Mouse (Mus musculus) frontal cortex, postnatal 25 days (tissue): ENCODE measurements at regions not wholly inside any gene's neighbourhood (a gene's known extent, or its start where the extent isn't known, plus 50 kb on each side); places are given as distances from the start of the nearest gene placed in this dataset.

ENCODE experiments used
- DNase-seq, 2 experiments: peaks; one replicate each; pipeline ENCODE4 v3.0.0; 2022; ENCODE audit warnings: low spot score in 2 of 2

- DNase-seq: no peak
Observed at GRCm38 (mm10) chr16:93392024-93392675, 211.7 kb downstream of the Setd4 start.

GRCm38 (mm10) chr16:93387578-93388116 is 216.2 kb downstream of the Setd4 start:
- no peak for DNase-seq

- no peak for DNase-seq
Observed at GRCm38 (mm10) chr16:93384039-93384537, 219.8 kb downstream of the Setd4 start.

GRCm38 (mm10) chr16:93382945-93383344 is 220.9 kb downstream of the Setd4 start:
- no peak for DNase-seq

GRCm38 (mm10) chr16:93380717-93381671 is 222.9 kb downstream of the Setd4 start:
- DNase-seq: no peak

GRCm38 (mm10) chr16:93380117-93380516 is 223.7 kb downstream of the Setd4 start:
- DNase-seq: no peak

- DNase-seq: no peak
Observed at GRCm38 (mm10) chr16:93379611-93380010, 224.3 kb downstream of the Setd4 start.

- DNase-seq: peak in 1 of 2 experiments; percentile 21
Observed at GRCm38 (mm10) chr16:93374669-93375068, 229.2 kb downstream of the Setd4 start.

GRCm38 (mm10) chr16:93369766-93370146 is 234.1 kb downstream of the Setd4 start:
- DNase-seq: no peak

GRCm38 (mm10) chr16:93368824-93369765 is 234.8 kb downstream of the Setd4 start:
- DNase-seq: peak in 1 of 2 experiments; percentile 15

GRCm38 (mm10) chr16:93367995-93368394 is 235.9 kb downstream of the Setd4 start:
- DNase-seq: no peak

- no peak for DNase-seq
Observed at GRCm38 (mm10) chr16:93367246-93367805, 236.5 kb downstream of the Setd4 start.

GRCm38 (mm10) chr16:93366383-93366941 is 237.4 kb downstream of the Setd4 start:
- no peak for DNase-seq

- no peak for DNase-seq
Observed at GRCm38 (mm10) chr16:93365236-93365951, 238.5 kb downstream of the Setd4 start.

GRCm38 (mm10) chr16:93359772-93360171 is 244.1 kb downstream of the Setd4 start:
- DNase-seq: no peak

- no peak for DNase-seq
Observed at GRCm38 (mm10) chr16:93358613-93359012, 245.2 kb downstream of the Setd4 start.

GRCm38 (mm10) chr16:93358166-93358565 is 245.7 kb downstream of the Setd4 start:
- no peak for DNase-seq

- no peak for DNase-seq
Observed at GRCm38 (mm10) chr16:93355204-93355899, 248.5 kb downstream of the Setd4 start.

- no peak for DNase-seq
Observed at GRCm38 (mm10) chr16:93353971-93354370, 249.9 kb downstream of the Setd4 start.
